Mouse (Mus musculus) ZHBTc4 (cell line): ENCODE measurements around the gene Myo1b.
A peak's percentile ranks its signal among the peaks of the same experiment; 100 is the strongest.

Source experiments
- DNase-seq: peaks from one replicate; pipeline ENCODE4 v3.0.0-alpha.2; 2011; ENCODE audit warnings: low read depth, low spot score

The Myo1b gene

DNA sequence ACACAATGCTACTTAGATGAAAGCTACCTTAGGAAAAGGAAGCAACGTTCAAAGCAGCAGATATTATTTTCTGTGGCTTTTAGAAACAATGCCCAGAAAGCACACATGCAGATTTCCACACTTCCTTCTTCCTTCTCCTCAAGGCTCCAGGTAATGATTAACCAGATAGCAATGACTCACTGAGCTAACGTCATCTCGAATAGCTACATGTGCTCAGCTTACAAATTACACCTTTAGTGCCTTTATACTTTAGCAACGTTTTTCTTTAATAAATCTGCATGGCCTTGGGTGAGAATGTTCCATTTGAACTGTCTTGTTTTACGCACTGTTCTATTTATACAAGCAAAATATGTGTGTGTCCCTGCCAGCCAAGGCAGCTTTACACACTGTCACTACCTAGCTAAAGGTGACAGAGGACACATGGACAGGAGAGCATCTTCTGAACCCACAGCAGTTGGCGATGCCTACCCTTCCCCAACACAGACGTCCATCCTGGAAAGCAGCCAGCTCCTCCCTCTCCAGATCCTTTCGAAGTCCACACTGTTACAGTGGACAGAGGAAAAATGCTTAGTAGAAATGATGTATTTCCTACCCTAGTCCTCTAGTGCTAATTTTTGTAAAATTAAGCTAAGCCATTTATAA lies 66.2 kb downstream of the Myo1b start:
- no peak for DNase-seq

DNA sequence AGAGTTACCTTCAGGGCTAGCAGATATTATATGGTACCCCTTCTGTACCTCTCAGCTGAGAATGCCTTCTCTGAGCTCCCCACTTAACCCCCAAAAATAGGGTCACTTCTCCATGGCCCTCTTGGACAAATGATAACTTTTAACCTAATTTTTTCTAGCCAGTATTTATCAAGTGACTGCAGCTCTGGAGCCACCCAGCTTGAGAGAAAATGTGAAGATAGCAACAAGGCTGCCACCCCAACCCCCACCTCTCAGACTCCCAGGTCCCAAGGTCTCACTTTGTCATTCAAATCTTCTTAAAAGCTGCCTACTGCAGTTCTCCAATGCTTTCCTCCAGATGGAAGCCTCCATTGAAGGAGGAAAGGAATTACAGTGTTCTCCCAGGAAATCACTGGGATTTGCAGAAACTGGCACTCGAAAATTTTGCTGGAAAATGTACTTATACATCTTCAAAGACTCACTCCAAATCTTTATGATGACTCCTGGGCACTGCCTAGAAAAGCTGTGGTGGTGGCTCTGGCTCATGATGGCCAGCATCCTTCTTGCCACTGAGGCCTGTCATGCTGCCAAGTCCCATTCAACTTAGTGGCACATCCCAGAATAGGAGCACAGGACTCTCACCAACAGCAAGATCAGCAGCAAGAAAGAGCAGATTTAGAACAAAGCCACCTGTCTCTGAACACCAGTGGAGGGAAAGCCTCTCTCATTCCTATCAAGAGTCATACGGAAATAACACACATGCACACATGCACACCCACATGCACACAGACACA lies 70.4 kb downstream of the Myo1b start:
- DNase-seq, result peak; percentile 38

DNA sequence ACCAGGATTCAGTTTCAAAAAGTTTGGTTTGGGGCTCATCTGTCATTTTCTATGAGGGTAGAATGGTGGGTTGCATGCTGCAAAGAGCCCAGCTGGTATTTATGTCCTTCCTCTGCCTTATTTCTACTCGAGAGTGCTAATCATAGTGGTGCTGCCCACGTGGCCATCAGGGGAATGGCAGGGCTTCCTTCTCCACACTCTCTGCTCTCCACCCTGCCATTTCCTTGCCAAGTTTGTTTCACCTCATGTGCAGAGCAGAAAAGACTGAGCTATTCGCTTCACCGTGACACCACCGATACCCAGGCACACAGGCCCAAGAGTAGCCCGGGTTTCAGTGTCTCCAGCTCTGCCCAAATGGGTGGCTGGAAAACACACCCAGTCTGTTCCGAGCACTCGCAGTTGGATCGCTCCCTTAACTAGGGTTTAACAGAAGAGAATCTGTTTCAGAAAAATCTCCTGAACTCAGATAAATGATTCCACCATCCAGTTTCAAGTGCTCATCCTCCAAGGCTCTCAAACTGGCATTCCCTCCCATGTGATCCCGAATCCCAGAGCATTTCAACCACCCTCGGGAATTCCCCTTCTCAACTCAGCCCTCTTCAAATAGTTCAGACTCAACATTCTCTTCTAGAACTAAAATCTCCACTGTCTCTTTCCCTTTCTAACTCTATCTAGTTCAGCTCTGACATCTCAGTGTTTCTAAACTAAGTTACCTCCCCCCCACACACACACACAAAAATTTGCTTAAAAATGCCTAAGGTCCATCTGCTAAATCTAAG lies 77.8 kb downstream of the Myo1b start:
- no peak for DNase-seq

DNA sequence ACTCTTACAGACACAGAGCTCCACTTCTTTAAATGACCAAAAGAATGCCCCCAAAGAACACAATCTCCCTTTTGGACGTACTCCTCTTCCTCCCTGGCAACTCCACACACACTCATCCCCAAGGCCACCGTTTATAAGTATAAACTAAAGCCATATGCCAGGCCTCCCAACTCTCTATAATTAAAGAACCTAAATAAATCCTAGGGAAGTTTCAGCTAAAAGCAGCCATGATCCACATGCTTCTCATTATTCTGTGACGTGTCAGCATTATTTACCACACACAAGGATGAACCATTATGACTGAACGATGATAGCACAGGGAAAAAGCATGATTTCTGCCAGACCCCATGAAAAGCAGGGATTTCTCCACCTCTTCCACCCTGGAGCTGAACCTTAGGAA lies 78.6 kb downstream of the Myo1b start:
- no peak for DNase-seq

DNA sequence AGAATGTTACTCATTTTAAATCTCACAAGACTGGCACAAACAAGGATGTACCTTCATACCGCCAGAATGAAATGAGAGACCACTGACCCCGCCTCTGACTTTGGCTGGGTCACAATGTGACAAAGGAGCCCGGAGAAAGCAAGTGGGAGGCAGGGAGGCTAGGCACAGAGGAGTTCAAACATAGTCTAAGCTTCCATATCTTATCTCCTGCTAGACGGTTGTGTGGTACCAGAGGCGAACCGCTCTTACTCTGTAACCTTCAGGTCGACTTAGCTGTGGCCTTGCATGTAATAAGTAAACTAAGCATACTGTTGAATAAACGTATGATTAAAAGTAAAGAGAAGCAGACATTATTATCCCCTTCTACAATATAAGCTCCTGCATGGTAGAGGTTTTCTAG lies 80.1 kb downstream of the Myo1b start:
- DNase-seq, result no peak

DNA sequence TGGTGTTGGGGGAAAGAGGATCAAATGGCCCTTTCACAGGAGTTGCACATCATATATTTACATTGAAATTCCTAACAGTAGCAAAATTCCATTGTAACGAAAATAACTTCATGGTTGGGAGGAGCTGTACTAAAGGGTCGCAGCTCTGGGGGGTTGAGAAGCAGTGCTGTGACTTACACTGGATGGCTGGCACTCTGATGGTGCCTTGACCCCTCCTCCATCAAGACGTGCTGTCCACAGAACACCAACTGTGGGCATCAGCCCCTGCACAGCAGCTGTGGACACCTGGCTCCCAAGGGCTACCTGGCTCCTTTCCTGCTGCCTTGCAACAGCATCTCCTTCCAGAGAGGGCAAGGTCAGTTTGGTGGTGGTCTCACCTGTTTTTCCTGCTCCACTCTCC lies 81.8 kb downstream of the Myo1b start:
- no peak for DNase-seq

DNA sequence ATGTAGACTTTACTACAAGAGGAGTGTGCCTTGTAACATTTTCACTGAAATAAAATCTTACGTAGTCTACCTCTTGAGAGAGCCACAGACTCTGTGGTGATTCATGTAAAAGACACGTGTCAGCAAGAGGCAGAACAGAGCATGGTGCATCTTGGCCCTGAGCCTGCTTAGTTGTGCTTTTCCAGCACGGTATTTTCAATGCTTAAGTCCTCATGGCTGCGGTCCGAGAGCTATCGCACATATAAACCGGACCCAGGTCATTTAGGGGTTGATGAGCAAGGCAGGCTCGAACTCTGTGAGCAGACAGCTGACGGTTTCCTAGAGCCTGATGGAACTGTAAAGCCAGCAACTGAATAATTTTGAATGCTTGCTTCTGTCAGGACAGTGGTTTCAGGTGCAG lies 86.5 kb downstream of the Myo1b start:
- DNase-seq, result no peak

DNA sequence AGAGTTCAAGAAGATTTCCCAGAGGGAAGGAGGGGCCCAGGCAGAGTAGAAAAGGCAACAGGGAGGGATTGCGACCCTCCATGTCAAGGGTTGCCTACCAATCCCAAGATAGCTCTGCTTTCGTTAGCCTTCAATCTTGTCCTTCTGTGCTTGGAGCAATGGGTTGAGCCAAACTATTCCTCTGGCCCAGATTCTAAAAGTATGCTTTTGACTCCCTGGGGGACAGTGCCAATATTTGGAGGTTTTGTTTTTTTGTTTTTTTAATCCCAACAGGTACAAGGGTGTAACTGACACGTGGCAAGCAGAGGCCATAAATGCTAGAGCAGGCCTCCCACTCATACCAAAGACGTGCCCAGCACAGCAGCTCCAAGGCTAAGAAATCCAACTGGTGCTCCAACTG lies 93.3 kb downstream of the Myo1b start:
- no peak for DNase-seq

DNA sequence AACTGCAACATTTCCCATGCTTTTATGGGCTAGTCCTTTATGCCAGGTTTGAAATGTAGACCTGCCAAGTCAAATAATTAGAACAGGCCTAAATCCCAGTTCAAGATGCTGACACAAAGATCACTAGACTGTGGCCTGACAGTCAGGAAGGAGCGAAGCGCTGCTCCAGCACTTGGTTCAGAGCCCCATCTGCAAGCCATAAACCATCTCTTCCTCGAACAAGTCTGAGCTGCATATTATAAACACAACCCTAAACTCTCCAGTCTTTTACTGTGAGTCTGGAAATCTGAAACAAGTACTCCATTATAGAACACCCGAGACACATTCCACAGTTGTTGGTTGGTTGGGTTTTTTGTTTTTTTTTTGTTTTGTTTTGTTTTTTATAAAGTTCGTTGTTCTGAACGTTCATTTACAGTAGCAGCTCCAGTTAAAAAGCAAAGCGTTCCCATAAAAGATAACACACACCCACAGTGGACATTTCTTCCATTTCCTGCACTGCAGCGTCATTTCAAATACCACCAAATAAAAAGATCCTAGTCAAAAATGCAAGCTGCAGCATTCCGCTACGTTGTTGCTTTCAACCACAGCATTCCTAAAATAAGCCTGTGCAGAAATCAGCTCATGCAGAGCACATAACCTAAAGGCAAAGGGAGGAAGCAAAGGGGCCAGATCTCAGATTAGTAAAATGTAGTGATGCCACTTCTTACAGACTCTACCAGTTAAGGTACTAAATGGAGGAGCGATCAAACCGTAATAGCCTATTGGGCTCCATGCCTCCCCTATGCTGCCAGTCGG lies 94.0 kb downstream of the Myo1b start:
- no peak for DNase-seq

DNA sequence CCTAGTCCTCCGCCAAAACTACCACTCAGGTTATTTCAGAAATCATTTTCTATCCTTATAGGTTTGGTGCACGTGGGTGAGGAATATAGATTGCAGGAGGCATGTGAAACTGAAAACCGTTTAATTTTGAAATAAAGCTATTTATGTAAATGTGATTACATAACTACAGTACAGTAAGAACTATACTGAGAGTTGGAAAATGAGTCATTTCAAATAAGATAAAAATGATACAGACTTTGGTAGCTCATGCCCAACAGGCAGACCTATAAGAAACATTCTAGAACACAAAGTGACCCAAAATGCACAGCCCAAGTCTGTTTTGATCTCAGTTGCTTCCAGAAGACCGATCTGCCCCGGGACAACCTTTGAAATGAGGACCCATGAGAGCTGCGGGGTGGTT lies 95.4 kb downstream of the Myo1b start:
- no peak for DNase-seq

DNA sequence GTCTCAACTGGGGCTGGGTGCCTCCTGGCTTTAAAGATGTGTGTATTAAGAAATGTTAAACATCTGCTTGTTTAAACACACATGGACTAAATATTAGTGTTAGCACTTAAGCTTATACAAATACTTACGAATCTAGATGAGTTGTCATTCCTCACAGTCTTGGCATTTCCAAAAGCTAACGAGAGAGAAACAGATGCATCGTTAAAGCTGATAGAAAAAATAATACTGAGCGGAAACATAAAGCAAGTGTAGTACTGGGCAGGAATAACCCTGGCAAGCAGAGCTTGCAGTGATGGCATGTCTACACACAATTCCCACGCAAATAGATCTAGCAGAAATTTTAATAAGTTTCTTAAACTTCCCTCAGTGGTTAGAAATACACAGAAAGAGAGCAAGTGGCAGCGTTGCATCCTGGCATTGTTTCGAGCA lies 95.8 kb downstream of the Myo1b start:
- no peak for DNase-seq

DNA sequence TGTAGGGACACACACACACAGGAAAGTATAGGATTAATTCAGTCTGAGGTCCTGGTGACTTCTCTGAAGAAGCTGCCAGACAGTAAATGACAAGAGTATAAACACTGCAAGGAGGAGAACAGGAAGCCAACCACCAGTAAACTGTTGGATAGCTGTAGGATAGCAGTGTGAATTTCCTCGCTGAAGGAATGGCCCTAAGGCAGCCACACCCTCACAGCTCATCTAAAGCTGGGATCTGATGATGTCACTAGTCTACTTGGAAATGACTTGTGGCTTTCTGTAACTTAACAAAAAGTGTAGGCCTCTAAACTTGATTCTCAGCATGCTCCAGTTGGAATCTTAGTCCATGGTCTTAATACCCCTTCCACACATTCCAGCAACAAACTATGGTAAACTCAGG lies 100.2 kb downstream of the Myo1b start:
- DNase-seq, result peak; percentile 7

DNA sequence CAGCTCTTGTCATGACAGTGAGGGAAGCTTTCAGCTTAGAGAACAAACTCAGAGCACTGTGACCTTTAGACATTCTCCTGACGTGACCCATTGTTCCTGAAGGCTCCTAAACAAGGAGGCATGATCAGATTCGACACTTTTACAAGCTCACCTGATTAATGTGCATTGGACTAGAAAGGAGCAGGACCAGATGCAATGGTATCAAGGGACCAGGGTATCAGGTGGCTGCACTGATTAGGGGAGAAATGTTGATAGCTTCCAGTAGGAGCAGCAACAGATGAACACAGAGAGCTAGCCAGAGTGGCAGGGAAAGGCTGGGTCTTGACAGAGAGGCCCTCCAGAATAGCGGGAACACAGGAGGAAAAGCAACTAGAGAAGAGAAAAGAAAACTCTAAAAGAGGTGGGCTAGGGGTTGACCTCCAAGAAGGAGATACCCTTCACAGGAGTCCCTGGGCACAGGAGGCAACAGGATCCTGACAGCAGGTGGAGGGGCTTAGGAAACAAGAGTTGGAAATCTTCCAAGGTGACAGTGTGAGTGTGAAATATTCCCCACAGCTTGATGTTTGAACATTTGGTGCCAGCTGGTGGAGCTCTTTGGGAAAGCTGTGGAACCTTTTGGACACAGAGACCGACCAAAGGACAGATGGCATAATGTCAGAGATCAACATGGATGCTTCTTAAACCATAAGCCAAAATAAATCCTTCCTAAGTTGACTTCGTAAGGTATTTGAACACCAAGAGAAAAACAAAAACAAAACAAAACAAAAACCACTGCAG lies 100.8 kb downstream of the Myo1b start:
- no peak for DNase-seq

DNA sequence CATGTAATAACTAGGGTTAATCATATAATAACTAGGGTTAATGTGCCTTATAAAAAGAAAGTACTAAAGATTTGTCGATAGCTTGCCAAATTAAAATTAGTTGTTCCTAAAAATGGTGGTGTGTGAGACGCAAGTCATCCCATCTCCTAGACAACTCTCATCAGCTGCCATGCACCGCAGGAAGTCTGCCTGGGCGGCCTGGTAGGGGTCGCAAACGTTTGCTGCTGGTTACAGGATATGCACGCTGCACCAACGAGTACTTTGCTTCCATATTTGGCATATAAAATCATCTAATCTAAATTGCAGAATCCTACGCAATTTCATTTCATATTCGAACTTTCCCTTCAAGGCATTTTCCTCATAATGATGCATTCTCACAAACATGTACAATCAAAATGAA lies 107.0 kb downstream of the Myo1b start:
- DNase-seq, result no peak

DNA sequence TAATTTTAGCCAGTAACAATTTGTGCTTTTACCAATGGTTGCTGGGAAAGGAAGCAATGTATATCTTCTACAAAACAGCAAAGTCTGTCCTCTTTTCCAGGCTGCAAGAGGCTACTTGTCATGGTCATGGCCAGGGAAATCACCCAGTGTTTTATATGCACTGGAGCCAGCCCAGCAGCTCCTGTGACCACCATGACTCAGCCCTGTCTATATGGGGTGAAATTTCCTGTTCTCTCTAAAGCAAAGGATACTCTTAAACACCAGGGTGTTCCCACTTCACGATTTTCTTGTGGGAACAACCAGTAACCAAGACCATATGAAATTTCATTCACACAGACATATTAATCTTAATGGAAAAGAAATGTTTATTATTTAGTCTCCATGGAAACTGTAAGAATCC lies 107.6 kb downstream of the Myo1b start:
- DNase-seq, result no peak

DNA sequence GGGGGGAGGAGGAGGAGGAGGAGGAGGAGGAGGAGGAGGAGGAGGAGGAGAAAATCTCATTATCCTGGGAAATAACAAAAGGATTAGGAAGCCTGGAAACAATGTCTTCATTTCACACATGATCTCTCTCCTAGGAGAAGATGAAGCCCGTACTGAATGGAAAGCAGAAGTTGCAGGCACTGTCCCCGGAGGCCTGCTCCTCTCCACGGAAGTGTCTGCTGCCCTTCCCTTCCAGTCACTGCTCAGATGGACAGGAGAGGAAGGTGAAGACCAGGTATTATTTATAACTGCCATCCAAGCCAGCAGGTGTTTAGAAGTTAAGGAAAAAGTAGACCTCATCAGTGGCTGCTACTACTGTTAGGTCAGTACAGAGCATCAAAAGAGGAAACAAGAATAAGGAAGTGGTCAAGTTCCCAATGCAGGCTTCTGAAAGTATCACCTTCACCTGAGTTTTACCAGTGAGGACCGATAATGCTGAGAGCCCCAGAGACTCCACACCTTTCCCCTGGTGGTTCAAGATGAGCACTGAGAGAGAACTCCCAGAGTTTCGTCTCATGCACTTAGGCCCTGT lies 110.7 kb downstream of the Myo1b start:
- no peak for DNase-seq

DNA sequence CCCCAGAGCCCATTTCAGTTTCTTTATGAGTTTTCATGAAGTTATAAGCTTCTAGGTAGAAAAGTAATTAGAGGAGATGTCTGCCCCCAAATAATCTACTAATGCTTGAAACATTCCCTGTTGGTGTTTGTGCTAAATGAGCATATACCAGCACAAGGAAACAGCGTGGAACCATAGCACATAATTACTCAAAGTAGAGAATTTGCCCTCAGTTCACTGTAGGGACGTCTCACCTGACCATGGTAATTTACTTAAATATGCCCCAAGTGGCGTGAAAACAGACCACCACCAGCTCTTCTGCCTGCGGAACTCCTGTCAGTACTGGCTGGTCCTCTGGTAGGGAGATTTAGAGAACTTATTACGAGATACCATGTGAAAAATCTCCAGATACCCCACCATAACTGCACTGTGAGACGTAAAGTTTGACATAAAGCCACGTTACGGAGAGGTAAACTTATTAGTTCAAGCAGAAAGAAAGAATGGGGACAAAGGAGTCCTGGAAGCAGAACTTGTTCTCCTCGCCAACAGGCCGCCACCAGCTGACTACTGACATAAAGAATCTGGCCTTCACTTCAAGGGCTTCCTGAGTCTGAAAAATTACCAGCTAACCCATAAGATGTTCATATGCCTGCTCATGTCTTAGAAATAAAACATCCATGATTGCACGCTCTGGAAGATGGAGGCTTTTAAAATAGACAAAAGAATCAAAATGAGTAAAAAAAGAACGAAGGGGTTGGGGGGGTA lies 111.4 kb downstream of the Myo1b start:
- DNase-seq, result no peak

DNA sequence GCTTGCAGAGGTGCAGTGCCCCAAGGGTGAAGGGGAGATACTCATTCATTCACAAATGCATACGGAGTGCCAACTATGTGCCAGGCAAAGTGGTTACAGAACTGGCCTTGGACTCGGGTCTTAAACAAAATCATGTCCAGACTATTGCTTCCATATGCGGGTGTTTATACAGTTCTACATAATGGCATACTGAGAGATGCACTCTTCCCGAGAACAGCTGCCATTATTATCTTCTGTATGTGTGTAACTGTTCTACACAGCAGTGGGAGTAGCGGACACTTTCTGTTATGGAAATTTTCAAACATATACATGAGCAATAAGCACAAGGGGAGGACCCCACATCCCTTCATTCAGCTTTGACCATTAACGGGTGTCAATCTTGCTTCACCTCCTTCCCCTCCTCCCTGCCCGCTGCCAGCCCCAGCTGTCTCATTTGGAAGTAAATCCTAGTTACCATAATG lies 117.8 kb downstream of the Myo1b start:
- no peak for DNase-seq

DNA sequence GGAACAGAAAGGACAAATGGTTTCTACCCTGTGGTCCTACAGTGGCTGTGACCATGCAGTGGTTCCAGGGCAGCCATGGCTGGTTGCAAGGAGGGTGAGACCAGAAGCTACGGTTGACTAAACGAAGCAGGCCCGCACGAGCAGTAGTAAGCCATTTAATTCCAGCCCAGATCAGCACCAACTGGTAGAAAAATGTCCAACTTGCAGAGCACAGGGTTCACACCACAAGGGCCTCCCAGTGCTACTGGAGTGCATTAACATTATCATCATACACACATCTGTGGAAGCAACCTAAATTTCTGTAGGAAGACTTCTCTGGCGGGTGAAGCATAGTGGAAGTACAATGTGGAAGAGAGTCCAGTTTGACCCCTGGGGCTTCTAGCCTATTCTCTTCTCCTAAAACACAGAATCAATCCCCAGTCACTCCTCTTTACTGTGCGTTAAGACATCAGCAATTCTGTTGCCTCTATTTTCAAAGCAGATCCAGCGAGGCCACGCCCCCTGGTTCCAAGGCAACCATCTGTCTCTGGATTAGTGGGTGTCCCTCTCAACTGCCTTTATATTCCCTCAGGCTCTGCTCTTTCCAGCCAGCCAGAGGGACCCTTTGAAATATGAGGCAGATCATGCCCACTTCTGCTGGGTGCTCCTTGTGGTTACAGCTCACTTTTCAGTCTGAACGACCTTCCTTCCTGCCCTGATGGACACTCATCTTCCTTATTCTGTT lies 120.1 kb downstream of the Myo1b start:
- peak; percentile 26 for DNase-seq
